In genomic region chr5:65199346-65200128, GRCm38 (mm10) we compare ENCODE assay signal across 8 mouse cellular contexts. TPM values are rescaled to one million over a fixed set of nuclear protein-coding genes. Genes with fewer than 3 reads are reported as not detected.
DNase-seq lines count a peak whose midpoint lies in the region; ATAC-seq and TF ChIP-seq lines count a peak whose summit lies in the region.

Gene Wdr19, plus strand, starts transcription at chr5:65199696.

- no peaks in the 10 kb centered on the region for H3K9me3 ChIP-seq in forebrain, embryonic 10.5 days
- no peaks in the 10 kb centered on the region for H3K9me3 ChIP-seq in heart, embryonic 15.5 days (replicated peaks)
- H3K9me3 ChIP-seq in liver, embryonic 14.5 days (ENCODE audit: control insufficient read depth, low read length), result no peaks in the 10 kb centered on the region
- H3K9me3 ChIP-seq in neural tube, embryonic 11.5 days (ENCODE audit: control insufficient read depth, low read length), result no peaks in the 10 kb centered on the region
- no peaks in the 10 kb centered on the region for H3K9me3 ChIP-seq in stomach, postnatal 0 days (ENCODE audit: control insufficient read depth, low read length)

- H3K27me3 ChIP-seq in forebrain, embryonic 10.5 days (ENCODE audit: poor library complexity, severe bottlenecking), result no peaks in the 10 kb centered on the region
- no peaks in the 10 kb centered on the region for H3K27me3 ChIP-seq in heart, embryonic 15.5 days
- H3K27me3 ChIP-seq in liver, embryonic 14.5 days (ENCODE audit: control insufficient read depth, insufficient read depth, low read length), result no peaks in the 10 kb centered on the region
- no peaks in the 10 kb centered on the region for H3K27me3 ChIP-seq in neural tube, embryonic 11.5 days (ENCODE audit: control insufficient read depth, insufficient read depth, low read length)
- H3K27me3 ChIP-seq in stomach, postnatal 0 days (ENCODE audit: control insufficient read depth, insufficient read depth, low read length), result no peaks in the 10 kb centered on the region

- H3K4me3 ChIP-seq in forebrain, embryonic 10.5 days, result peak within 1 kb of the TSS; percentile 74
- H3K4me3 ChIP-seq in heart, embryonic 15.5 days, result peak within 1 kb of the TSS; percentile 71
- H3K4me3 ChIP-seq in liver, embryonic 14.5 days (ENCODE audit: insufficient read depth in 1 of 2, low read depth in 2 of 2, low read length in 2 of 2), result peak within 1 kb of the TSS; percentile 66 to 95
- peak within 1 kb of the TSS; percentile 71 for H3K4me3 ChIP-seq in neural tube, embryonic 11.5 days (ENCODE audit: low read depth, low read length)
- H3K4me3 ChIP-seq in stomach, postnatal 0 days (ENCODE audit: low read depth, low read length), result peak within 1 kb of the TSS; percentile 65

- no peak for TF ChIP-seq EP300 in liver, embryonic 14.5 days (IDR thresholded peaks at IDR 0.05; ENCODE audit: low read depth)
- TF ChIP-seq EP300 in stomach, postnatal 0 days (optimal IDR thresholded peaks at IDR 0.05), result no peak

- under 1% methylated on average over 37 of the region's 37 CpGs for WGBS in forebrain, embryonic 10.5 days
- under 1% methylated on average over 37 of the region's 37 CpGs for WGBS in heart, embryonic 15.5 days
- under 1% methylated on average over 37 of the region's 37 CpGs for WGBS in liver, embryonic 14.5 days (ENCODE audit: insufficient replicate concordance)
- WGBS in neural tube, embryonic 11.5 days, result 0% methylated on average over 37 of the region's 37 CpGs
- WGBS in stomach, postnatal 0 days, result under 1% methylated on average over 37 of the region's 37 CpGs

- peak; percentile 98 to 99 for DNase-seq in CD8-positive naive resting alpha-beta T cell, adult 2 months (ENCODE audit: low read depth in 2 of 2, low spot score in 2 of 2)
- DNase-seq in c-Kit-positive CD71-negative TER-119-negative erythroid progenitor cells, embryonic 14.5 days (ENCODE audit: low read depth), result peak; percentile 98
- peak; percentile 98 for DNase-seq in forebrain, embryonic 10.5 days (ENCODE audit: extremely low spot score, low spot score)
- peak; percentile 99 to 100 for DNase-seq in kidney, postnatal 25 days
- DNase-seq in liver, embryonic 14.5 days (ENCODE audit: low read depth in 3 of 3, low spot score in 3 of 3), result peak; percentile 97
- peak; percentile 99 for DNase-seq in neural tube, embryonic 11.5 days (ENCODE audit: low spot score)
- peak; percentile 99 for DNase-seq in stomach, postnatal 0 days (ENCODE audit: low spot score)

- TF ChIP-seq CTCF in liver, embryonic 14.5 days (IDR thresholded peaks at IDR 0.05; ENCODE audit: low read depth), result no peak
- no peak for TF ChIP-seq CTCF in stomach, postnatal 0 days (IDR thresholded peaks at IDR 0.05; ENCODE audit: low read depth)

- ATAC-seq in heart, embryonic 15.5 days (replicated peaks; ENCODE audit: insufficient number of reproducible peaks, insufficient read depth, low FRiP score, low read depth), result peak; percentile 100
- peak; percentile 99 for ATAC-seq in liver, embryonic 14.5 days (ENCODE audit: insufficient read depth)
- ATAC-seq in neural tube, embryonic 11.5 days (ENCODE audit: insufficient read depth, low FRiP score, low TSS enrichment), result peak; percentile 100
- peak; percentile 99 for ATAC-seq in stomach, postnatal 0 days (ENCODE audit: low FRiP score, low TSS enrichment)

- H3K36me3 ChIP-seq in forebrain, embryonic 10.5 days (replicated peaks), result peaks cover 3% of the 10 kb centered on the region; the same call in 1 of the 2 replicates
- no peaks in the 10 kb centered on the region for H3K36me3 ChIP-seq in heart, embryonic 15.5 days
- no peaks in the 10 kb centered on the region for H3K36me3 ChIP-seq in liver, embryonic 14.5 days (replicated peaks; ENCODE audit: control insufficient read depth, insufficient read depth, low read depth)
- no peaks in the 10 kb centered on the region for H3K36me3 ChIP-seq in neural tube, embryonic 11.5 days (ENCODE audit: control insufficient read depth, insufficient read depth, low read length)
- no peaks in the 10 kb centered on the region for H3K36me3 ChIP-seq in stomach, postnatal 0 days (ENCODE audit: control insufficient read depth, insufficient read depth, low read length)

- peak within 1 kb of the TSS; percentile 57 for H3K9ac ChIP-seq in heart, embryonic 15.5 days
- peak within 1 kb of the TSS; percentile 61 for H3K9ac ChIP-seq in liver, embryonic 14.5 days (replicated peaks)
- H3K9ac ChIP-seq in neural tube, embryonic 11.5 days (ENCODE audit: low read length), result peak within 1 kb of the TSS; percentile 64
- H3K9ac ChIP-seq in stomach, postnatal 0 days (ENCODE audit: low read length), result peak within 1 kb of the TSS; percentile 68

- peak within 1 kb of the TSS; percentile 87 for H3K27ac ChIP-seq in forebrain, embryonic 10.5 days
- H3K27ac ChIP-seq in heart, embryonic 15.5 days, result peak within 1 kb of the TSS; percentile 69
- no peak within 1 kb of the TSS; the same call in 1 of the 2 replicates for H3K27ac ChIP-seq in liver, embryonic 14.5 days
- H3K27ac ChIP-seq in neural tube, embryonic 11.5 days (ENCODE audit: low read depth, low read length), result no peak within 1 kb of the TSS
- peak within 1 kb of the TSS; percentile 81 for H3K27ac ChIP-seq in stomach, postnatal 0 days (replicated peaks)

- peaks cover 21% of the 10 kb centered on the region for H3K4me1 ChIP-seq in forebrain, embryonic 10.5 days
- peaks cover 7% of the 10 kb centered on the region; the same call in 1 of the 2 replicates for H3K4me1 ChIP-seq in heart, embryonic 15.5 days (replicated peaks)
- H3K4me1 ChIP-seq in liver, embryonic 14.5 days (replicated peaks; ENCODE audit: control insufficient read depth in 2 of 2, insufficient read depth in 2 of 2, low read length in 1 of 2), result peaks cover 0 to 8% of the 10 kb centered on the region in 2 experiments; a peak in 3 of 4 replicates
- peaks cover 5% of the 10 kb centered on the region; the same call in 1 of the 2 replicates for H3K4me1 ChIP-seq in neural tube, embryonic 11.5 days (ENCODE audit: control insufficient read depth, insufficient read depth, low read length)
- H3K4me1 ChIP-seq in stomach, postnatal 0 days (replicated peaks; ENCODE audit: control insufficient read depth, insufficient read depth), result no peaks in the 10 kb centered on the region

- H3K4me2 ChIP-seq in heart, embryonic 15.5 days, result peak within 1 kb of the TSS; percentile 78
- H3K4me2 ChIP-seq in liver, embryonic 14.5 days (ENCODE audit: low read depth), result peak within 1 kb of the TSS; percentile 80
- peak within 1 kb of the TSS; percentile 66 for H3K4me2 ChIP-seq in neural tube, embryonic 11.5 days (ENCODE audit: low read depth)
- H3K4me2 ChIP-seq in stomach, postnatal 0 days (replicated peaks; ENCODE audit: low read depth), result peak within 1 kb of the TSS; percentile 69

RNA-seq across cellular contexts. Expression of gene Wdr19, which starts in this region (rescaled TPM):
- 12.8 and 13.7 TPM in 2 replicates for polyA plus RNA-seq in forebrain, embryonic 10.5 days (2016; fragmentation: Nextera tagmentation; extraction: Ambion mirVana)
- 5.0 and 5.8 TPM in 2 replicates for polyA plus RNA-seq in heart, embryonic 15.5 days (2015; fragmentation: Nextera tagmentation; extraction: Ambion mirVana)
- 0.48 and 0.68 TPM in 2 replicates for polyA plus RNA-seq in liver, embryonic 14.5 days (2012; rRNA removed)
- polyA plus RNA-seq in liver, embryonic 14.5 days (2014; fragmentation: Nextera tagmentation; extraction: Ambion mirVana), result 0.46 and 0.86 TPM in 2 replicates
- polyA plus RNA-seq in neural tube, embryonic 11.5 days (2014; fragmentation: Nextera tagmentation; extraction: Ambion mirVana), result 13.8 and 15.6 TPM in 2 replicates
- 2.4 and 2.7 TPM in 2 replicates for polyA plus RNA-seq in stomach, postnatal 0 days (2015; fragmentation: Nextera tagmentation; extraction: Ambion mirVana)

Comparison
In these comparisons a context has a peak if more than half of its experiments do, and no peak if none do; other contexts are left out.
1. Peak in DNase-seq, ATAC-seq, H3K4me3 ChIP-seq, H3K9ac ChIP-seq and H3K4me2 ChIP-seq in liver, embryonic 14.5 days; RNA of the gene not detected or under 1 TPM.
2. H3K27ac ChIP-seq: peak in forebrain, embryonic 10.5 days (single experiment), heart, embryonic 15.5 days (single experiment) and stomach, postnatal 0 days (single experiment); none in liver, embryonic 14.5 days (single experiment) and neural tube, embryonic 11.5 days (single experiment).
3. Peak in every context shown above with its lines, with median percentiles within 50 percentile points of each other: DNase-seq, H3K4me3 ChIP-seq, ATAC-seq, H3K4me2 ChIP-seq and H3K9ac ChIP-seq.